Mouse (Mus musculus): ENCODE results near the gene Atpaf1. TPM values are rescaled to one million over a fixed set of nuclear protein-coding genes. Genes with fewer than 3 reads are reported as not detected.

Atpaf1 gene
- 58.0 and 59.7 TPM in 2 replicates for polyA plus RNA-seq (2015; fragmentation: Nextera tagmentation; extraction: Ambion mirVana)

DNA sequence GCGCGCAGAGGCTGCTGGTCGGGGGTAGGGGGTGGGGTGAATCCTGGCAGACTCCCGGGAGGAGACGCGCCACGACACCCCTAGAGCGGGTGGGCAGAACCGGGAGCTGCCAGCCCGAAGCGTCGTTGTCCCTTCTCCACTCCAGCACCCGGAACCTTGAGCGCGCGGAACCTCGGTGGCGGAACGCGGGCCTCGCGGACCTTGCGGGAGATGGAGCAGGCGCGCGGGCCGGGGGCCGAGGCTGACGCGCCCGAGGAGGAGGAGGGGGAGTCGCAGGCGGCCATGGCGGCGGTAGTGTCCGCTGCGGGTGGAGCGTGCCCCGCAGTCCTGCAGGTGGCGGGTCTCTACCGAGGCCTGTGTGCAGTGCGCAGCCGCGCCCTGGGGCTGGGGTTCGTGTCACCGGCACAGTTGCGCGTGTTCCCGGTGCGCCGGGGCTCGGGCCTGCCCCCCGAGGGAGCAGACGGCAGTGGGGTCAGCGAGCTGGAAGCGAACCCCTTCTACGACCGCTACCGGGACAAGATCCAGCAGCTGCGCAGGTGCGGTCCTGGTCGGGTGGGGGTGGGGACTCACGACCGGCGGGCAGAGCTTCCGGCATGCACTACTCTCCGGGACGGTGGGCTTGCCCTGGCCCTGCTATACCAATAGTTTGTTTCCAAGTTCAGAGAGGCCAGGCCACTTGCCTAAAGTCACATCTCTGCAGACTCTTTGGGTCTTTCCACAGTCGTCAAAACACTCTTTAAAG, at the start of gene Atpaf1:
Gene Atpaf1 (plus strand): TSS at position 44 of the 742 bp plus-strand sequence.
- under 1% methylated on average over 51 of the region's 69 CpGs for WGBS
- H3K4me1 ChIP-seq (ENCODE audit: insufficient read depth, low read length): peaks cover 10% of the 10 kb centered on the region

DNA sequence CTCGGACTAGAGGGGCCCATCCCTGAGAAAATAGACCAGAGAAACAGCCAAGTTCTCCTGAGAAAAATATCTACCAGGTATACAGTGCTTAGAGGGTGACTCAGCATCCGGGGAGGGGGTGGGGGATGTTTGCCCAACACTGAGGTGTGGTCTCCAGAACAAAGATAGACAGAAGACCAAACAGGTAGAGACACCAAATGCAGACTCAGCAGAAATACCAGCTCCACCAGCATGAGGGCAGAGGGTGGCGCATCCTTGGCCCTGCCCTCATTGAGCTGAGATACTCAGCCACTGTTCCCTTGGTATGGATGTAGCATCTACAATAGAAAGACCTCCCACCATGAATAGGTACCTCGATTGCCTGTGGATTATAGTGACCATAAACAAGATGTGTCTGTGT, 49.7 kb upstream of the Atpaf1 start:
- Histone ChIP-seq H3K4me3 (ENCODE audit: low read length) (no peak overlapping the region), H3K4me1 (ENCODE audit: insufficient read depth, low read length) (peaks cover 21% of the 10 kb centered on the region), H3K36me3 (ENCODE audit: insufficient read depth, low read length) (no peaks in the 10 kb centered on the region), H3K27me3 (ENCODE audit: insufficient read depth, low read length) (no peaks in the 10 kb centered on the region), H3K9me3 (ENCODE audit: low read length) (no peaks in the 10 kb centered on the region), H3K9ac (replicated peaks; ENCODE audit: low read length) (no peak overlapping the region), H3K27ac (ENCODE audit: low read length) (no peak overlapping the region), H3K4me2 (replicated peaks; ENCODE audit: low read depth, low read length) (no peak overlapping the region)
- 66% methylated on average over 4 of the region's 4 CpGs for WGBS
- no peak for ATAC-seq (ENCODE audit: low FRiP score, low TSS enrichment)

More for the DNA sequence above, at the start of gene Atpaf1:
- Histone ChIP-seq H3K9me3 (ENCODE audit: low read length) (no peaks in the 10 kb centered on the region), H3K36me3 (ENCODE audit: insufficient read depth, low read length) (peaks cover 13% of the 10 kb centered on the region; the same call in 1 of the 2 replicates), H3K27me3 (ENCODE audit: insufficient read depth, low read length) (no peaks in the 10 kb centered on the region), H3K27ac (ENCODE audit: low read length) (peak within 1 kb of the TSS; percentile 67; the same call in 1 of the 2 replicates), H3K9ac (replicated peaks; ENCODE audit: low read length) (peak within 1 kb of the TSS; percentile 86), H3K4me3 (ENCODE audit: low read length) (peak within 1 kb of the TSS; percentile 78), H3K4me2 (replicated peaks; ENCODE audit: low read depth, low read length) (peak within 1 kb of the TSS; percentile 52)
- peak; percentile 87 for ATAC-seq (ENCODE audit: low FRiP score, low TSS enrichment)

- WGBS: under 1% methylated on average over 45 of the region's 45 CpGs
- peak within 1 kb of the TSS; percentile 84 for H3K4me2 ChIP-seq (replicated peaks; ENCODE audit: low read depth, low read length)
- peak within 1 kb of the TSS; percentile 87 for H3K27ac ChIP-seq (ENCODE audit: low read length)
- H3K27me3 ChIP-seq (ENCODE audit: insufficient read depth, low read length): no peaks in the 10 kb centered on the region
- H3K36me3 ChIP-seq (ENCODE audit: insufficient read depth, low read length): peaks cover 13% of the 10 kb centered on the region
- H3K9me3 ChIP-seq (ENCODE audit: low read length): no peaks in the 10 kb centered on the region
- peak within 1 kb of the TSS; percentile 86 for H3K4me3 ChIP-seq (ENCODE audit: low read length)
- peak; percentile 100 for ATAC-seq (ENCODE audit: low FRiP score, low TSS enrichment)
- peak within 1 kb of the TSS; percentile 90 for H3K9ac ChIP-seq (replicated peaks; ENCODE audit: low read length)
- H3K4me1 ChIP-seq (ENCODE audit: insufficient read depth, low read length): peaks cover 20% of the 10 kb centered on the region
These were observed 47.0 kb upstream of the Atpaf1 start, which contains the start of gene Efcab14 for GRCm38 (mm10) chr4:115737551-115738041. Gene Efcab14, plus strand, starts transcription at chr4:115737744.

GRCm38 (mm10) chr4:115738481-115738985, 46.1 kb upstream of the Atpaf1 start:
- H3K27me3 ChIP-seq (ENCODE audit: insufficient read depth, low read length): no peaks in the 10 kb centered on the region
- no peak overlapping the region for H3K27ac ChIP-seq (ENCODE audit: low read length)
- peak overlapping the region; percentile 90 for H3K9ac ChIP-seq (replicated peaks; ENCODE audit: low read length)
- H3K4me2 ChIP-seq (replicated peaks; ENCODE audit: low read depth, low read length): peak overlapping the region; percentile 84
- H3K4me3 ChIP-seq (ENCODE audit: low read length): peak overlapping the region; percentile 86
- H3K4me1 ChIP-seq (ENCODE audit: insufficient read depth, low read length): peaks cover 20% of the 10 kb centered on the region
- no peak for ATAC-seq (ENCODE audit: low FRiP score, low TSS enrichment)
- peaks cover 13% of the 10 kb centered on the region for H3K36me3 ChIP-seq (ENCODE audit: insufficient read depth, low read length)
- no peaks in the 10 kb centered on the region for H3K9me3 ChIP-seq (ENCODE audit: low read length)
- 39% methylated on average over 13 of the region's 13 CpGs for whole genome bisulfite sequencing

GRCm38 (mm10) chr4:115742658-115743057, 42.0 kb upstream of the Atpaf1 start:
- H3K27me3 ChIP-seq (ENCODE audit: insufficient read depth, low read length): no peaks in the 10 kb centered on the region

DNA sequence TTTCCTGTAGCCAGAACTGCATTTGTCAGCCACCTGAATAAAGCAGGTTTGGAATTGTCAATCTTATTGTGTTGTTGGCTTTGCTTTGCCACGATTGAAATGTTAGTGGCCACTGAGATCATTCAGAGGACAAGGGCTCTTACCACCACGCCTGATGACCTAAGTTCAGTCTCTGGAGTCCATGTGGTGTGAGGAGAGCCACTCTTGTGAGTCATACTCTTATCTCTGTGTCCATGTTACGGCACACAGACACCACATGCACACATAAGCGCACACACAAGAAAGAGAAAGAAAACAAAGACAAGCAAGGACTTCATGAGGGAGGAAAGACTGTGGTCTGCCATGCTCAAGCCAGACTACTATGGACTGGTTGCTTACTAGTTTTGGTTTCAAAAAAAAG, 41.5 kb upstream of the Atpaf1 start:
- Histone ChIP-seq H3K27ac (ENCODE audit: low read length) (no peak overlapping the region), H3K4me2 (replicated peaks; ENCODE audit: low read depth, low read length) (no peak overlapping the region), H3K36me3 (ENCODE audit: insufficient read depth, low read length) (peaks cover 20% of the 10 kb centered on the region), H3K4me3 (ENCODE audit: low read length) (no peak overlapping the region), H3K4me1 (ENCODE audit: insufficient read depth, low read length) (peaks cover 19% of the 10 kb centered on the region), H3K9ac (replicated peaks; ENCODE audit: low read length) (no peak overlapping the region), H3K9me3 (ENCODE audit: low read length) (no peaks in the 10 kb centered on the region), H3K27me3 (ENCODE audit: insufficient read depth, low read length) (no peaks in the 10 kb centered on the region)
- WGBS: 91% methylated on average over 4 of the region's 4 CpGs
- no peak for ATAC-seq (ENCODE audit: low FRiP score, low TSS enrichment)

More at GRCm38 (mm10) chr4:115742658-115743057, 42.0 kb upstream of the Atpaf1 start:
- Histone ChIP-seq H3K4me2 (replicated peaks; ENCODE audit: low read depth, low read length) (no peak overlapping the region), H3K9me3 (ENCODE audit: low read length) (no peaks in the 10 kb centered on the region), H3K36me3 (ENCODE audit: insufficient read depth, low read length) (peaks cover 19% of the 10 kb centered on the region), H3K27ac (ENCODE audit: low read length) (no peak overlapping the region), H3K4me1 (ENCODE audit: insufficient read depth, low read length) (peaks cover 20% of the 10 kb centered on the region), H3K4me3 (ENCODE audit: low read length) (no peak overlapping the region), H3K9ac (replicated peaks; ENCODE audit: low read length) (no peak overlapping the region)
- ATAC-seq (ENCODE audit: low FRiP score, low TSS enrichment): no peak

DNA sequence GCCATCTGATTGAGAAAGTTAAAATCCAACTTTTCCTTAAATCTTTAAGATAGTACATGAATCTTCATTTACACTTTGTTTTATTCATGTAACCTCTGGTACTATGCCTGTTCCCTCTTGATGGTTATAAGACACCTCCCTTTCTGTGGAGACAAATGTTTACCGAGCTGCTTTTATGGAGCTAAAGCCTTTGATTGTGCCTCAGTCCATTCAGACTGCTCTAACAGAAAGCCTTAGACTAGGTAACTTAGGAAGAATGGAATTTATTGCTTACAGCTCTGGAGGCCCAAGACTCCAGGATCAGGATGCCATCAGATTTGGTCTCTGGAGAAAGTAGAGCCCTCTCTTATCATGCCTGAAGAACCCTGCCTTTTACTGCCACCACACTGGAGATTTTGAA, 36.4 kb upstream of the Atpaf1 start:
- ATAC-seq (ENCODE audit: low FRiP score, low TSS enrichment): no peak
- no peaks in the 10 kb centered on the region for H3K4me1 ChIP-seq (ENCODE audit: insufficient read depth, low read length)
- H3K27me3 ChIP-seq (ENCODE audit: insufficient read depth, low read length): no peaks in the 10 kb centered on the region
- WGBS: 13% methylated on average over 1 of the region's 1 CpGs
- H3K4me2 ChIP-seq (replicated peaks; ENCODE audit: low read depth, low read length): no peak overlapping the region
- H3K36me3 ChIP-seq (ENCODE audit: insufficient read depth, low read length): peaks cover 22% of the 10 kb centered on the region
- no peak overlapping the region for H3K9ac ChIP-seq (replicated peaks; ENCODE audit: low read length)
- no peak overlapping the region for H3K27ac ChIP-seq (ENCODE audit: low read length)
- H3K4me3 ChIP-seq (ENCODE audit: low read length): no peak overlapping the region
- H3K9me3 ChIP-seq (ENCODE audit: low read length): no peaks in the 10 kb centered on the region

GRCm38 (mm10) chr4:115749336-115749735, 35.3 kb upstream of the Atpaf1 start:
- no peak overlapping the region for H3K9ac ChIP-seq (replicated peaks; ENCODE audit: low read length)
- H3K27me3 ChIP-seq (ENCODE audit: insufficient read depth, low read length): no peaks in the 10 kb centered on the region
- H3K4me1 ChIP-seq (ENCODE audit: insufficient read depth, low read length): no peaks in the 10 kb centered on the region
- H3K36me3 ChIP-seq (ENCODE audit: insufficient read depth, low read length): peaks cover 20% of the 10 kb centered on the region
- no peak overlapping the region for H3K4me2 ChIP-seq (replicated peaks; ENCODE audit: low read depth, low read length)
- no peak overlapping the region for H3K27ac ChIP-seq (ENCODE audit: low read length)
- ATAC-seq (ENCODE audit: low FRiP score, low TSS enrichment): no peak
- 76% methylated on average over 1 of the region's 1 CpGs for WGBS
- no peak overlapping the region for H3K4me3 ChIP-seq (ENCODE audit: low read length)
- H3K9me3 ChIP-seq (ENCODE audit: low read length): no peaks in the 10 kb centered on the region

GRCm38 (mm10) chr4:115754101-115754500, 30.5 kb upstream of the Atpaf1 start:
- Histone ChIP-seq H3K36me3 (ENCODE audit: insufficient read depth, low read length) (peaks cover 20% of the 10 kb centered on the region), H3K9ac (replicated peaks; ENCODE audit: low read length) (no peak overlapping the region), H3K27me3 (ENCODE audit: insufficient read depth, low read length) (no peaks in the 10 kb centered on the region), H3K4me2 (replicated peaks; ENCODE audit: low read depth, low read length) (no peak overlapping the region), H3K27ac (ENCODE audit: low read length) (no peak overlapping the region), H3K4me1 (ENCODE audit: insufficient read depth, low read length) (no peaks in the 10 kb centered on the region), H3K9me3 (ENCODE audit: low read length) (no peaks in the 10 kb centered on the region), H3K4me3 (ENCODE audit: low read length) (no peak overlapping the region)
- no peak for ATAC-seq (ENCODE audit: low FRiP score, low TSS enrichment)
- 94% methylated on average over 3 of the region's 3 CpGs for WGBS

- H3K4me2 ChIP-seq (replicated peaks; ENCODE audit: low read depth, low read length): no peak overlapping the region
- no peaks in the 10 kb centered on the region for H3K27me3 ChIP-seq (ENCODE audit: insufficient read depth, low read length)
- no peak overlapping the region for H3K27ac ChIP-seq (ENCODE audit: low read length)
- 97% methylated on average over 1 of the region's 1 CpGs for WGBS
- H3K4me1 ChIP-seq (ENCODE audit: insufficient read depth, low read length): no peaks in the 10 kb centered on the region
- H3K9ac ChIP-seq (replicated peaks; ENCODE audit: low read length): no peak overlapping the region
- H3K9me3 ChIP-seq (ENCODE audit: low read length): no peaks in the 10 kb centered on the region
- peaks cover 18% of the 10 kb centered on the region for H3K36me3 ChIP-seq (ENCODE audit: insufficient read depth, low read length)
- ATAC-seq (ENCODE audit: low FRiP score, low TSS enrichment): no peak
- H3K4me3 ChIP-seq (ENCODE audit: low read length): no peak overlapping the region
These were observed 29.8 kb upstream of the Atpaf1 start for GRCm38 (mm10) chr4:115754851-115755250.
